Mouse (Mus musculus): ENCODE measurements at regions not wholly inside any gene's neighbourhood (a gene's known extent, or its start where the extent isn't known, plus 50 kb on each side); places are given as distances from the start of the nearest gene placed in this dataset.

DNA sequence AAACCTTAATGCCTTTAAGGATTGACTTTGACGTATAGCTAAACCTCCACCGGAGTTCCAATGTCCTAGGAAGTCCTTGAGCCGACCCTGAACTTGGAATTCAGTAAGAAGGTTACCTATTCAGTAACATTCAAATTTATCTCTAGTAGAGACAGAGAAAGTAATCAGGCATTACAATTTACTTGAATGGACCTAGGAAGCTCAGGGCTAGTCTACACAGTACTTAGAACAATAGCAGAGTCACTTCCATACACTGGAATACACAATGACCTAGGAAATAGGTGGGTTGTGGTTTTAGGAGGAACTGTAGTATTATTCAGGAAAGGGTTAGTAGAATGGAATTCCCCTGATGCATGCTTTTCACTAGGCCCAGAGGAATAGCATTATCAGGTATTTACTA, 179.2 kb upstream of the Tas2r134 start:
- DNase-seq = no peak

DNA sequence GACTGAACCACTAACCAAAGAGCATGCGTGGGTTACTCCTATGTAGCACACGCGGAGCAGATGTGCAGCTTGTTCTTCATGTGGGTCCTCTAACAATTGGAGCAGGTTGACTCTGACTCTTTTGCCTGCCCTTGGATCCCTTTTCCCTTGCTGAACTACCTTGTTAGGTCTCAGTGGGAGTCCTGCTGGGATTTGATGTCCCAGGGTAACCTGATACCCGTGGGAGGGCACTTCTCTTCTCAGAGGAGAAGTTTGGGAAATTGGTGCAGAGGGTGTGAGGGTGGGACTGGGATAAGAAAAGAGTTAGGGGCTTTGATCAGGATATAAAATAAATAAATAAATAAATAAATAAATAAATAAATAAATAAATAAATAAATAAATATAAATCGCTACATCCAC, 179.7 kb upstream of the Tas2r134 start:
- no peak for DNase-seq

DNA sequence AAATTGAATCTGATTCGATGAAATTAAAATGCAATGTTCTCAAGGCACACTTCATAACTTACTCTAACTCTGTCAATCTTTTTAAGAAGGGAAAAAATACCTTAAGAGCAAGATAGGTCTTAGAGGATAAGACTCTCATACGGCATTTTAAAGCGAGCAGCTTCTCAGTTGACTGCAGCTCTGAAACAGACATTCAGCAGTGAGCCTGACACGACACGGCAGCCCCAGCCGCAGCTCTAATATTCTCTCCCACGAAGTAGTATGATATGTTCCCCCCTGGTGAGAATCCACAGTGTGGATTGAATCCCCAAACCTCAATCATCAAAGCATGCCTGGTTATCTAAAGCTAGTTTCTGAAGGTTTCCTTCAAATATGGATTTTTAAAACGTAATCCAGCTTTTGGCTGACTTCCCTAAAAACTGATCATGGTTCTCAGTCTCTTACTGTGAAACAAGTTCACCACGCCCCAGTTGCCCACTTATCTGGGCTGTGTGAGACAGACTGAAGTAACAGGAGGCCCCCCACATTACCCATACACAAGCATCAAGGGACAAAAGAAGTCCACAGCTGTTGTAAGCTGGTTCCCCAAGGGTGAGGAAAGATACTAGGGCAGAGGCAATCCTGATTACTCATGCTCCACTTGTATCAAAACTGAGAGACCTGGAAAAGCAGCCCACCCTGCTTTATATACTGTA, 182.8 kb upstream of the Tas2r134 start:
- no peak for DNase-seq

DNA sequence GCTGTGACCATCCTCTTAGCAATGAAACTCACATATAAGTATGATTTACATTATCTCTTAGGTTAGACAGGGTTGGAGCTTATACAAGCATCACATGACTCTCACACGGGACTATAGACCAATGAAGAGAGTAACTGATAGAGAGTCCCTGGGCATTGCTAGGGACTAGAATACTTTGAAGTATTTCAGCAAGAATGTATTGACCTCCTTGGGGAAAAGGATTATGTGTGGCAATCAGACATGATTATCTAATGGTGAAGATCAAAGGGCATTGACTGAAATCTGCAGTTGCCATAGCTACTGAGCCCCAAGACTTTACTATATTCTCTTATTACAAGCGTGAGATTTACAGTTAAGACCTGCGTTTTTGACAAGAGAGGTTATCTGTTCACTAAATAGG, 183.4 kb upstream of the Tas2r134 start:
- no peak for DNase-seq

DNA sequence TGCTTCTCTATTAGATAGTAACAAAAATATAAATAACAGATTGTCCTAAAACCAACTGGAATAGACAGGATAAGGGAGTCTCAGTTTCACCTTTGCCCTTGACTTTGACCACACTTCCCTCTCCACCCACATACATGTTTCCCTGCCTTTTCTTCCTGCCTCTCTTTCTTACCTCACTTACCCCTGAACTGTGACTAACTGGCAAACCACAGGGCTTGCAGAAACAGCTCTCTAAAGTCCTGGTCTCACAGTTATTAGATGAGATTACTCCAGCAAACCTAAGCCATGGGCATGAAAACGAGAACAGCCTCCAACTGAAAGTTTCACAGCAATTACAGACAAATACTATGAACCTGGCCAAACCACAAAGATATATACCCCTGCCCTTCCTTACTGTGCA, 188.3 kb upstream of the Tas2r134 start:
- DNase-seq = no peak

DNA sequence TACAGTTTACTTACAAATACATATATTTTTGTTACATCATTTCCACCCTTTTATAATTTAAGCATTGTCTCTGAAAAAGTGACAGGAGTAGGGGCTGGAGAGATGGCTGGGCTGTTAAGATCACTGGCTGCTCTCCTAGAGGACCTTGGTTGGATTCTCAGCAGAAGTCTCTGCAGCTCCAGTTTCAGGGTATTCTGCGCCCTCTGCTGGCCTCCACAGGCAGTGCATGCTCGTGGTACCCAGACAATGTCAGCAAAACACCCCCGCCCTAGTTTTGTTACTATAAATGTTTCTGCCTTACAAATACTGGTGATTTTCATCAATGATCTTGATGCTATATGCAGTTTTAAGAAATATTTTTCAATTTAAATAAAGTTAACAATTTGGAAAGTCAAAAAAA, 190.7 kb upstream of the Tas2r134 start:
- peak; percentile 32 to 44 for DNase-seq

DNA sequence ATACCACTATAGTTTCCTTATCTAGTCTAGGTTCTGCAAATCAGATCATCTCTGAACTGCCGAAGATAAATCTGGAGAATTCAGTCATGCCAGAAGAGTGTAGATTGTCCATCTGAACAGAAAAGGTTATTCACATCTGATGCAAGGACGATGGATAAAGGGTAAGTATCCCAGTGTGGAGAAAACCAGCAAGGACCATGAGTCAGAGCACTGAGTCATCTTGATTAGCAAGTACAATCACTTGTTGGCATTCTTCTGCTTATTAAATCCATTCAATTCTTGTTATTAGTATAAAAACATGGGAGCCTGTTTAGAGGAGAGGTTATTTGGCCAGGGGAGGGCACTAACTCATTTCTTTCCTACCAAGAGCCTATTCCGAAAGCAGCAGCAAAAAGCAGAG, 195.7 kb upstream of the Tas2r134 start:
- peak; percentile 52 to 65 for DNase-seq

DNA sequence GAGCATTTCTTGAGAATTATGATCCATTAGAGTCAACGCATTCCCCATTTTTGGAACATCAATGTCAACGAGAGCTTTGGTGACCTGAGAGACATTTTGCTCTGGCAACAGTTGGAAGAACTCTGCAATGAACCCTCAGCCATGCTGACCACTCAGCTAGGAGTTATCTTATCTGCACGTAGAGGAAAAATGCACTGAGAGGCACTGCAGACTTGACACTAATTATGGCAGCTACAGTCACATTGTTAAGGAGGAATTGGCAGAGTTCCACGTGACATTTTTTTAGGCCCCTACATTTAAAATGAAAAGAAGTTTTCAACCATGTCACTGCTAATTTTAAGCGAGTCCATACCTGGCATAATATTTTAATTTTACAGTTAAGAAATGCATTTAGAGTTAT, 197.6 kb upstream of the Tas2r134 start:
- no peak for DNase-seq

DNA sequence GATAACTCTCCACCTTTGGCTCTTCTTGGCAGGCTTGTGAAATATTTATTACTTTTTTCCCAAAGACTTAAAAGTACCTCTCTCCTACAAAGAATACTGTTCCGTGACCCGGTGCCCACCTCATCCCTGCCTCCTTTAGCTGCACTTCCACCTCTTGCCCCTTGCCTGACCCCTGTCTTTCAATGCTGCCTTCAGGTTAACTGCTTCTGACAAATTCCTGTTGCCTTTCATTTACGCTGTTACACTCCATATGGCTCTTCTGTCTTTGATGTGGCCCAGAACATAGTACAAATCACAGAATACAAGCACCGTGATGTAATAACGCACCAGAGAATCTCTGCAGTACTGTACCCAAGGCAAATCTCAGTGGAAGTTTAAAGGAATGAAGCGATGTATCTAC, 204.9 kb upstream of the Tas2r134 start:
- no peak for DNase-seq

DNA sequence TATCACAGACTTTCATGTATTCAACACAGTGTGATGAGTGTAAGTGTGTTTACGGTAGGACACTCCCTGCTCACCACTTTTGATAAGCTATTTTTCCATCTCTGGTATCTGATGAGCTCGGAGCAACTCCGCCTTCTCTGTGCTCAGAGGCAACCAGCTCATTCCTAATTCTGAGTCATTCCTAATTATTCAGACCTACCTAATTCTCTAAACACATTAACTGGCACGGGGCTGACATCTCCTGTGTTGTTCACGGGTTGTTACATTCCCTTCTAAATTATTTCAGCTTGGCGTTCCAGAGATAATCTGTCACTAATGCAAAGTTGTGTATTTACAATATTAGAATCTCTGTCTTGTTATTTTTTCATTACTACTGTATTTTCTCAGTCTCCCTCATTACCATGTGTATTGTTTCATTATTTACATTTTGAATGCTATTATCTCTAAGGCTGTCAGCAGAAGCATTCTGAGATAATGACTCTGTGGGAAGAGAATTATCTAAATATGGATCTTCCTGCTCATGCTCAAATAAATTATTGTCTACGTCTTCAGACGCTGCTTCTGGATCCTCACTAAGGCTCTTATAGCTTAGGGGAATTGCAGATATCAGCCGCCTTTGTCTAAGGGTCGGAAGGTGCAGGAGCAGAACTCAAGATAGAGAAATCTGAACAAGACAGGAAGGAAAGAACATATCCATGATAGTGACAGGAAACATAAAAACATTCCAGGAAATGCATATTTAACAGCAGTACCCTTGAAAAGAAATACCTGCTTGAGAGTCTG, 209.2 kb upstream of the Tas2r134 start:
- DNase-seq = no peak

DNA sequence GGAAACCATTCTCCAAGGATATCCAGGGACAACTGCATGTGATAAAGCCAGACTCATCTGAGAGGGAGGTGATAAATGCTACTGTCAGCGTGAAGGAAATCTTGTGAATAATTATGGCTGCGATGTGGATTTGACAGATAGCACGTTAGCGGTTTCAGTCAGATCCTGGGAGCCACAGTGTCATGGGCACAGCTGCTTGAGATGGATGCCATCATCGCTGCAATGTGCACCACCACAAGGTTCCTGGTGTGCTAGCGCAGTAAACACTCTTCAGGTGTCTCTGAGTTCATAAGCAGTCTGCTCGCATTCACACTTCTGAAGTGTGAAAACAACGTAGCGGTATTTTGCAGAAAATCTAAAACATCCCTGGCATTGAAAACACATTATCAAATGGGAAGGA, 238.9 kb upstream of the Tas2r134 start:
- DNase-seq = no peak

DNA sequence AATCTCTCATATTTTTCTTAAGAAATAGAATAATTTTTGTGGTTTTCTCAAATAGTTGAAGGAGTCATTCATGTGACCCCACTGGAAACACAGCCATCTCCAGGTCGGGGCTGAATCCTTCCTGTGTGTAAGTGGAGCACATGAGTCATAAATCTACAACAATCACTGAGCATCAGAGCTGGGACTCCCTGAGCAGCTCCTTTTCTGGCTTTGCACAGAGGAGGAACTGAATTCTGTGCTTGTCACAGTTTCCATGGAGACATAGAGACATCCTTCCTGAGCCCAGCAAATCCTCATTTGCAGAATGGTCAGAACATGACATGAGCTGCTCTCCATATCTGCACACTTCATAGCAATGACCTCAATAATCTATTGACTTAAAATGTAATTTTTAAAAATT, 238.2 kb upstream of the Rnd3 start:
- DNase-seq = no peak

DNA sequence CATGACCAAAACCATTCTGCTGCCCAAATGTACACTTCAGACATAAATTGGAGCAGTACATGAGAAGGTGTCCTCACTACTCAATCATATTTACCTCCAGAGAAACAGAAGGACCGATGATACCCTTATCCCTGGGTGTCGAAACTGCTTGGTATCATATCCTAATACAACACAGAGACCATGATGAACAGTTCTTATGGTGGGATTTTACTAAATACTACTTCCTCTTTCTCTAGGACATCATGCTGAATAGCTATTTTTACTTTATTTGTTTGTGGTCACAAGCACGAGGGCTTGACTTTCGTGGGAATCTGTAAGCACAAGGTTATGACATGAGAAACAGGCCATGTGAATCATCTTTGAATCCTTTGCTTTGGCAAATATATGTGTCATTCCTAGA, 227.7 kb upstream of the Rnd3 start:
- no peak for DNase-seq

DNA sequence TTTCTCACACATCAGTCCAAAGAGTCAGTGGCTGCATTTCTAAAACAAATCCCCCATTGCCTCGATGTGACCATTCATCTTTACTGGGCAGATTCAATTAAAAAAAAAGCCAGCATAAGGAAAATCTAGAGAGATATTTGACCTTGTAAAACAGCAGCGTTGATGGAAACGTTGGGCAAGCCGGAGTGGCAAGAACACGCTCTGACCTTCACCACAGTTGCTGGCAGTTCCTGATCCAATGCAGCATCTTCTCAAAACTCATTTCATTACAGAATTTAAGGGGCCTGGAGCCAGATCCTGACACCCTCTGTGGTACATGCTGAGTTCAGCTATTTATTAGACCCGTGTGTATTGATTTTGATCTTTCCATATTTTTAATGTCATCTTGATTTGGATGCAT, 225.7 kb upstream of the Rnd3 start:
- peak; percentile 10 to 42 for DNase-seq

DNA sequence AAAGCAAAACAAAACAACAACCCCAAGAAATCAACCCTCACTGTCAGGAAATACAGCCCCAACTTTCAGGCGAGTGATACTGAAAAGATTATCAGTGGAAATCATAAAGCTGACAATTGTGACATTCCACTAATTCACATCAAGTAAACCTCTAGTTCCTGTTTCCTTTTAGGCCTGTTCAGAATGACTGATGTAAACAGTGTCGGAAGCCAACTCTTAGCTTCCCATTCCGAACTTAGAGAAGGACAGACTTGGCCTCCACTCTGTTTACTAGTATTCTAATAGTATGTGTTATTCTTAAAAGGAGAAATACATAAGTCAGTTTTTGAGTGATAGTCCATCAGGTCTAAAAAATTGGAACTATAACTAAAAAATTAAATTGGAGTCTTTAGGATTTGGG, 223.9 kb upstream of the Rnd3 start:
- no peak for DNase-seq

DNA sequence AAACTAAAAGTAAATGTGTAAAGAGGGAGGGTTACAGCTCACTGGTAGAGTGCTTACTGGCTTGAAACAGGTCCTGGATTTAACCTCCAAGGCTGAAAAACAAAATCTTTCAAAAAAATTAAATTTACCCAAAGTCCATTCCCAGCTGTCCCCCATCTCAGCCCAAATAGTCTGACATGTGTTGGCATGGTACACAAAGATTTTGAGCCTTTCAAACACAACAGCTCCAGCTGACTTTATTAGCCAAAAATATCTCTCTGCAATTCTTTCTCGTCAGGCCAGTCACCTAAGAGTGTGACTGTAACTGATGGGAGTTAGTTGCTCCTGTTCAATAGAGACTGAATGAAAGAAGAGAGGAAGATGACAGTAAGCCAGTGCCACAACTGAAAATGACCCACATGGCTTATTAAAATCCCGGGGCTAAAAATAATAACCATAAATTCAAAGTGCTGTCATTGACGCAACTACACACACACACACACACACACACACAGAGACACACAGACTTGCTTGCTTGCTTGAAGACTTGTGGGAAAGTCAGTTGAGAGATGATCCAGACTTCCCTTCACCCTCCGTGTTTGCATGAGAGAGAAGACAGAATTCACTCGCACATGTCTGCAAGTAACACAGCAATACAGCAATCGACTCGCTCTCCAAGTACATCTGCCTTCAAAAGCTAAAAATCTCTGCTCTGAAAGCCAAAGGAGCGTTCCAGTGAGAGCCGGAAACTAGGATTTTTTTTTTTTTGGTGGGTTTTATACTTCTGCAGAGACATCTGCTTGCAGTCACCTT, 214.1 kb upstream of the Rnd3 start:
- no peak for DNase-seq

DNA sequence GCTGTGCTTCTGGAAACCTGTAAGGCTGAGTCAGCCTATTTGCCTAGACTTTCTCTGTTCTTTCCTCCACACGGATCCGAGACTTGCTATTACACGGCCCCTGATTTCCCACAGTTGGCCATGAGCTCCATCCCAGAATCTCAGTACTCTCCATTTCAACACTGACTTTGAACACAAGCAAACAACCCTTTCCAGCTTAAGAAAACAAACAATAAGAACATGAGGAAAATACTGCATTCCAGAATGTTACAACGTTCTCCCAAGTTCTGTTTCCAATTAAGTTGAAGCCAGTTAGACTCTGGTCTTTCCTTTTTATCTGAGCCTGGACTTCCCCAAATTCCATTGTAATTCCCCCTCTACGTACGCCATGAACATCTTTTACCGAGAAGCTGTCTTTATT, 206.4 kb upstream of the Rnd3 start:
- DNase-seq = no peak

DNA sequence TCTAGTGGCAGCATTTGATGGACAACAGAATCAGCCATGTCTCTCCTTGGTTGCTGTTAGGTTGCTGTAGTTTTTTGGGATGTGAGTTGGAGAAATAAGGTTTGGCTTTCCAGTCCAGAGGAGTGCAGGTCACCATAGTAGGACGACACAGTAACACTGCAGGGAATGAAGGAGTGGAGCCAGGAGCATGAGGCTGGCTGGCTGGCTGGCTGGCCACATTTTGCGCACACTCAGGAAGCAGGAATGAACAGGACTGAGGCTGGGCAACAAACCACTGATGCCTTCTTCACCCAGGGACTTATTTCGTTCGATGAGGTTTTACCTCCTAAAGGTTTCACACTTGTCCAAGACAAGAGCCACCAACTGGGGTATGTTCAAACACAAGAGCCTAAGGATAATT, 205.9 kb upstream of the Rnd3 start:
- DNase-seq = no peak

DNA sequence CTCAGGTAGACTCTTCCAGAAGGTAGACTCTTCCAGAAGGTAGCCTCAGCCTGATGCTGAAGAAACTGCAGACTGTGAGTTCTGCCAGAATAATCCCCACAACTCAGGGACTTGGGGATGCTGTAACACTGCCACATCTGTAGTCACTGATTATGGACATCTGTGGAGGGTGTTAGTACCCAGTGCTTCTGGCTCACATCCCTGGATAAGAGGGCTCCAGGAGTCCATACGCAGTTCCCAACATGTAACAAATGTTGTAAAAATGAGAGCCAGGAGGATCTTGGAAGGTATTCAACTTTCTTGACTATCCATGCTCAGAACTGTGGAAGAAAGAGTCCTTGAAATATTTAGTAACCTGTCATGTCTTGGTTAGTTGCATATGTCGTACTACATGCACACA, 200.7 kb upstream of the Rnd3 start:
- no peak for DNase-seq

DNA sequence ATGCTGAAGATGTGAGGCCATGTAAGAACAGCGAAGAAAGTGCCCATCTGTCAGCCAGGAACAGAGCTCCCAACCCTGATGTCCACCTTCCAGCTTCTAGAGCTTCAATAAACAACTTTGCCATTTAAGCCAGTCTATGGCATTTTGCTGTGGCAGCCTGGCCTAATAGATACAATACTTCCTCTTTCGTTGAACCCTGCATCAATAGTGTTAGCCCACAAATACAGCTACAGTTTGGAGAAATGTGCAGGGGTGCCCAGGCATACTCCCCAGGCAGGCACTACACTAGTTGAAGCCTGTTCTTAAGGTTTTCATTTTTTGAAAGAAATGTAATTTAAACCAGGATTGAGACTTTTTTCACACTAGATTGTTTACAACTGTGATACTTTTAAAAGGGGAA, 199.9 kb upstream of the Rnd3 start:
- no peak for DNase-seq

DNA sequence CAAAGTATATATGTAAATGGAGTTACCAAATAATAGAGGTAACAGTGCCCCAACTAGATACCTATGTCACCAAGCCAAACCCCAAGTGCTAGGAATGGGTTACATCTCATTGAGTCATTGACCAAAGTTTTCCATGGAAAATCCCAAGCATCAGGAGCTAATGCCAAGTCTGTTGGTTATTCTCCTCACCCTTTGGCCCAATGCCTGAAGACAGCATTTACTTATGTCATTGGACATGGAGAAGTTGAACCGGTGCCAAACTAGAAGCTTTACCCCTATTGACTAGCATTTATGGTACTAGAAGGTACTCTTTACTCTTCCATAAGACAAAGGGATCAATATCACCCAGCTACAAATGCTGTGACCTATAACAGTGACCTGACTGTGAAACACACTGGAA, 198.2 kb upstream of the Rnd3 start:
- no peak for DNase-seq

DNA sequence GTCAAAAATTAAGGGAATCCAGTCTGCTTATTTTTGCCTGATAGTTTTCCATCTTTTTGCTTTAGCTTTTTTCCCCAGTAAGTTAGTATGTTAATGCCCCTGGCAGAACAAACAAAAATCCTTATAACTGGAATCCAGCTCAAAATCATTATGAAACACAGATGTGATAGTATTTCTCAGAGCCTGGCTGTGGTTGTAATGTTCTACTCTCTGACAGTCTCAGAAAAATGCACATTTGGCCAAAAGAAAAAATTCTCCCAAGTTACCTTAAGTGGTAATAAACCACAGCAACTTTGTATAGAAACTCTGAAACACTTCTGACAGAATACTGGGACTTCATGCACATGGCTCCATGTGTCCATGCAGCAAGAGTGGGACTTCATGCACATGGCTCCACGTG, 193.5 kb upstream of the Rnd3 start:
- DNase-seq = no peak

DNA sequence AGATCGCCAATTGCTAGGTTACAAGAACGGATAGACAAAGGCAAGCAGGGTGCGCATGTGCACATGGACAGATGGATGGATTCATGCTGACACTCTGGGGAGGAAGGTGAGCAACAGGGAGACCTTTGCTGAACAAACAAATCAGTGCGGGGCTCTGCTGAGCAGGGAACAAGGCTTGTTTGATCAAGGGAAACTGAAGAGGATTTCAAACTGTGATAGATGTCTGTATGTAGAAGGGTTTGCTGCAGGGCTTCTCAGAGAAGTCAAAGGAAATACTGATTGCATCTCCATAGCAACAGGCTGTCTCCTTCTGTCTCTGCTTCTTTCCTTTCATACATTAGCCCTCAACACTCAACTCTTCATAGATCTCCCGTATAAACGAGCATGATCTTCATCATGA, 185.5 kb upstream of the Rnd3 start:
- DNase-seq = no peak

All from adrenal gland, postnatal 36 days (tissue).